In genomic region chr11:69795168-69795982, GRCm38 (mm10) we compare ENCODE assay signal across 7 mouse cellular contexts. TPM values are rescaled to one million over a fixed set of nuclear protein-coding genes. Genes with fewer than 3 reads are reported as not detected.
DNase-seq lines count a peak whose midpoint lies in the region; ATAC-seq and TF ChIP-seq lines count a peak whose summit lies in the region.

Chrnb1 (minus strand) TSS chr11:69795943.

- H3K27ac ChIP-seq in intestine, embryonic 15.5 days = no peak within 1 kb of the TSS
- H3K27ac ChIP-seq in midbrain, embryonic 10.5 days (replicated peaks) = peak within 1 kb of the TSS; percentile 80
- peak within 1 kb of the TSS; percentile 82 for H3K27ac ChIP-seq in small intestine, adult 2 months (ENCODE audit: insufficient read depth, low read depth, low read length)

- peak; percentile 52; the same call in 1 of the 2 replicates for TF ChIP-seq POLR2A in small intestine, adult 2 months (IDR thresholded peaks at IDR 0.05; ENCODE audit: low read depth, low read length)

- no peaks in the 10 kb centered on the region for H3K9me3 ChIP-seq in intestine, embryonic 15.5 days
- H3K9me3 ChIP-seq in midbrain, embryonic 10.5 days (replicated peaks) = no peaks in the 10 kb centered on the region

- H3K36me3 ChIP-seq in intestine, embryonic 15.5 days = no peaks in the 10 kb centered on the region
- H3K36me3 ChIP-seq in midbrain, embryonic 10.5 days = no peaks in the 10 kb centered on the region
- no peaks in the 10 kb centered on the region for H3K36me3 ChIP-seq in small intestine, adult 2 months (ENCODE audit: control insufficient read depth, insufficient read depth, low read length)

- peaks cover 12% of the 10 kb centered on the region for H3K4me1 ChIP-seq in intestine, embryonic 15.5 days (replicated peaks)
- peaks cover 45% of the 10 kb centered on the region for H3K4me1 ChIP-seq in midbrain, embryonic 10.5 days
- peaks cover 5% of the 10 kb centered on the region for H3K4me1 ChIP-seq in small intestine, adult 2 months (ENCODE audit: control insufficient read depth, insufficient read depth, insufficient read length, low read length)

- peak within 1 kb of the TSS; percentile 44 for H3K4me3 ChIP-seq in intestine, embryonic 15.5 days (replicated peaks)
- H3K4me3 ChIP-seq in midbrain, embryonic 10.5 days = peak within 1 kb of the TSS; percentile 64
- peak within 1 kb of the TSS; percentile 60 for H3K4me3 ChIP-seq in small intestine, adult 2 months (ENCODE audit: low read depth, low read length)

- DNase-seq in adrenal gland, adult 8-10 months = peak; percentile 96
- DNase-seq in embryo, embryonic 11.5 days (ENCODE audit: low read depth, low spot score) = peak; percentile 82
- peak; percentile 84 to 91 for DNase-seq in gastrocnemius, postnatal 36 days
- DNase-seq in left cerebral cortex, postnatal 25 days (ENCODE audit: low spot score in 2 of 2) = peak; percentile 91 to 96
- DNase-seq in midbrain, embryonic 10.5 days (ENCODE audit: low spot score) = peak; percentile 90

- peak within 1 kb of the TSS; percentile 34 for H3K9ac ChIP-seq in intestine, embryonic 15.5 days

- WGBS in intestine, embryonic 15.5 days = 1% methylated on average over 52 of the region's 52 CpGs
- 2% methylated on average over 52 of the region's 52 CpGs for WGBS in midbrain, embryonic 10.5 days
- WGBS in small intestine, adult 2 months = 1% methylated on average over 52 of the region's 52 CpGs

- peak within 1 kb of the TSS; percentile 92 for H3K4me2 ChIP-seq in intestine, embryonic 15.5 days (replicated peaks)

- intact Hi-C loops in gastrocnemius, postnatal 36 days (cut with DNase I) = no loop called here
- intact Hi-C loops in left cerebral cortex, postnatal 25 days (cut with DNase I) = no loop called here

- ATAC-seq in intestine, embryonic 15.5 days = peak; percentile 99

- no peak for TF ChIP-seq CTCF in small intestine, adult 2 months (IDR thresholded peaks at IDR 0.05; ENCODE audit: extremely low read depth, insufficient read length, insufficient replicate concordance, low read depth, low read length)

- no peaks in the 10 kb centered on the region for H3K27me3 ChIP-seq in intestine, embryonic 15.5 days (replicated peaks)
- peaks cover 74% of the 10 kb centered on the region for H3K27me3 ChIP-seq in midbrain, embryonic 10.5 days (ENCODE audit: low read depth, poor library complexity, severe bottlenecking)
- no peaks in the 10 kb centered on the region for H3K27me3 ChIP-seq in small intestine, adult 2 months (ENCODE audit: control insufficient read depth, insufficient read depth, low read length)

RNA-seq across cellular contexts. Expression of gene Chrnb1, which starts in this region (rescaled TPM):
- 1 to 10 TPM; 1.5 to 8.1 (median 5.0) TPM for total RNA-seq in adrenal gland, adult 8-10 months (2022)
- 10 to 100 TPM; 29.2 to 33.1 TPM for total RNA-seq in gastrocnemius, postnatal 36 days (2021)
- polyA plus RNA-seq in intestine, embryonic 15.5 days (2015; fragmentation: Nextera tagmentation; extraction: Ambion mirVana) = 3.5 and 4.3 TPM in 2 replicates
- 1 to 10 TPM; 1.3 to 2.0 TPM for total RNA-seq in left cerebral cortex, postnatal 25 days (2021)
- polyA plus RNA-seq in midbrain, embryonic 10.5 days (2016; fragmentation: Nextera tagmentation; extraction: Ambion mirVana) = 1.1 TPM in 2 replicates
- polyA plus RNA-seq in small intestine, adult 2 months (2012; rRNA removed) = 5.5 and 8.7 TPM in 2 replicates
